Mouse (Mus musculus): ENCODE data around the gene Efcab5.
"Not testable (repeated sequence)": the region's sequence is repeated elsewhere in the genome, so short reads cannot be mapped to it uniquely, and the experiment has no call there.

Gene Efcab5

DNA sequence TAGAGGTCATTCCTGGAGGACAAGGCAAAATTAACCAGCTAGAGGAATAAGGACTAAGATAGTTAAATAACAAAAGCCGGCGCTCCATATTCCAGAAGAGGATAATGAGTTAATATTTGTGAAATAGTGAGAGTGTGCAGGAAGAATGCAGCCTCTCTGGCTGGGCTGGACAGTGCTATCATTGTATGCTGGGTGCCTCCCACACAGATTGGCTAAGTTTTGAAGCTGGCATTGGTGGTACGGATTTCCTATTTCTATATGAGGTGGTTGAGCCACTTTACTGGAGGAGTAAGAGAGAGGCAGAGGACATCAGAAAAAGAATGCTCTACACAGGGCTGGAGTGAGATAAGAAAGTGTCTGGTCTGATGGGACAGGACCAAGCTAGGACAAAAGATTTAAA lies 9.0 kb downstream of the Efcab5 start:
- DNase-seq (ENCODE audit: low spot score in 2 of 2): no peak

DNA sequence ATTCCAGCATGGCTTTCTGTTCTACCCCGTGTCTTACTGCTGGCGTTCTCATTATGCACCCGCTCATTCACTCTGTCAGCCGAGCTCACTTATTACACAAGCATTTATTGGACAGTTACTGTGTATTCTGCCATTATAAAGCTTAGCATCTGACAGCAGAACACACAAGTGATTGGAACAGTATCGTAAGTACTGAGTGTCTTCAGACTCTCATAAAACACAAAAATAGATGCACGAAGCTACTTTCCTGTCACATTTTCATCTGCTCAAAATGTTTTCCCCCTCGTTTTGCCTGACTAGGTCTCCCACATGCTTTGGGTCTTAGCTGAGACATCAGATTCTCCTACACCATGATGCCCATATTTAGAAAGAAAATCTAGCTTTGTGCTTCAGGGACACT lies 14.2 kb downstream of the Efcab5 start:
- no peak for DNase-seq (ENCODE audit: low spot score in 2 of 2)

DNA sequence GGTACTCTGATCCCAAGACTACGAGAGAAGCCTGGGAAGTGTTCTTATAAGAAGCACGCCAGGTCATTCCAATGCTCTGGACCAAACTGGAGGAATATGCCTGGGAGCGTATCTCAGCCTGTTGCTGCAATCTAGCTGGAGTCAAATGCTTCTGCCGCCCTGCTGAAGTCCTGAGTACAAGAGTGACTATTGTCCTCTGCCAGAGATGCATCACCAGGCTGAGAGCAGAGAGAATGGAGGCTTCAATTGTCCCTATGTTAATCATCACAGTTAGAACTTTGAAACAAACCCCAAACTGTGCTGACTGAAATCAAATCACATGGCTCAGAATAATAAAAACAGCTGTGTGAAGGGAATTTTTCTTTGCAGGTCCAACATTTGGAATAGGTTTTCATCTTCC lies 15.0 kb downstream of the Efcab5 start:
- DNase-seq (ENCODE audit: low spot score in 2 of 2): no peak

DNA sequence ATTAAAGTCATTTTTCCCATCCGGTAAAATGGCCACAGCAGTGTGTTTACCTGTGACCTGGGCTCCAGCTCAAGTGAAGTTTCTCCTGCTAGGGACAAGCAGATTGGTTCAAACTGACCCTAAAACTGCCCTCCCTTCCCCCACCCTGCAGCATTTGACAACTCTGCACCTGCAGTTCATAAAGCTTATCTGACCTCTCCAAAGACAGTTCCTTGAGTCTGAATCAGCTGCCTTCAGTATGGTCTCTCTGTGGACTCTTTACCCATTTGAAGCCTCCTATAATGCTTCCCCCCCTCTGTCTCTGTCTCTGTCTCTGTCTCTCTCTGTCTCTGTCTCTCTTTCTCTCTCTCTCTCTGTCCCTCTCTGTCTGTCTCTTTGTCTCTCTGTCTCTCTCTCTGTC lies 28.0 kb downstream of the Efcab5 start:
- DNase-seq (ENCODE audit: low spot score in 2 of 2): no peak

DNA sequence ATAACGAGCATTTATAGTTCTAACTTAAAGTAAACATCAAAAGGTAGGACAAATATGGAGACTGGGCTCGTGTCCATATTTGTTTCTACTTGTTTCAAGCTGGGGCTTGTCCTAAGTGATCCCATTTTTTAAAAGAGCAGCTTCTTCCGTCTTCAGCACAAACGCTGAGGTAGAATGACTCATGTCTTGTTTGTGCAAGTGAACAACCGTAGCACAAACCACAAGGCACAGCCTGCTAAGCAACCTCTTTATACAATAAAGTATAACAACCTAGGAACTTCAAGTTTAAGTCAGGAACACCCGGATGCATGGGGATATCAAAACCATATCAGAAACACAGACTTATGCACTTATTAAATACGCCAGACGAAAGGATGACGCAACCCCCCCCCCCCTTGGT lies 28.4 kb downstream of the Efcab5 start:
- DNase-seq (ENCODE audit: low spot score in 2 of 2): no peak

DNA sequence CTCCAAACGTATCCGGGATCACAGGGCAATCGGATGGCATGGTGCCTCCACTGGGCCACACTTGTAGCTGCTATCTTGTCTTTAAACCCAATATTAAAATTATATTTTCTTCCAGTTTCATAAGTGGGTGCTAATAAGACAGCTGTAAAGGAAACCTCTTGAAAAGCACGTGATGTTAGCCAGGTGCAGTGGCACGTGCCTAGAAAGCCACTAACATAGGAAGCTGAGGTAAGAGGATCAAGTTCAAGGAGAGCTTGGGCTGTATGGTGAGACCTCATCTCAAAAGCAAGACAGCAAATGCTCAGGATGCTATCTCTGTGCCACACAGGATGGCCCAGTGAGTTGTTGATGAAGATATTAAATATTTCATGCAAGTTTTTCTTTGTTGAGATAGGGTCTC lies 34.6 kb downstream of the Efcab5 start:
- DNase-seq (ENCODE audit: low spot score in 2 of 2): no peak

DNA sequence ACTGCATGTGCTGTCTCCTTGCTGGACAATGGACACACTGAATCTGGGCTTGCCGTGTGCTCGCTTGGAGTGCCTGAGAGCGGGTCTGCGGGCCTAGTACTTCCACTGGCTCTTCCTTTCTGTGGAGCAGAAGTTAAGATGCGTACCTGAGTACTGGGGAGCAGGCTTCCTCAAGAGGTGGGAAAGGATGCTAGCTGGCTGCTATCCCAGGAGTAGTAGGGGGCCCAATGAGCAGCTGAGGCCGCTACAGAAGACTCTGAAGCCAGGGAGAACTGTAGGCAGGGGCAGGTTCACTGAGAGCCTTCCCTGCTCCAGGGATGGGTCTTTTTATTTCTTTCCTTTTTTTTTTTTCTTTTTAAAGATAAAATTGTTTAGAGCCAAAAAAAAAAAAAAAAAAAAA lies 38.0 kb downstream of the Efcab5 start:
- no peak for DNase-seq (ENCODE audit: low spot score in 2 of 2)

DNA sequence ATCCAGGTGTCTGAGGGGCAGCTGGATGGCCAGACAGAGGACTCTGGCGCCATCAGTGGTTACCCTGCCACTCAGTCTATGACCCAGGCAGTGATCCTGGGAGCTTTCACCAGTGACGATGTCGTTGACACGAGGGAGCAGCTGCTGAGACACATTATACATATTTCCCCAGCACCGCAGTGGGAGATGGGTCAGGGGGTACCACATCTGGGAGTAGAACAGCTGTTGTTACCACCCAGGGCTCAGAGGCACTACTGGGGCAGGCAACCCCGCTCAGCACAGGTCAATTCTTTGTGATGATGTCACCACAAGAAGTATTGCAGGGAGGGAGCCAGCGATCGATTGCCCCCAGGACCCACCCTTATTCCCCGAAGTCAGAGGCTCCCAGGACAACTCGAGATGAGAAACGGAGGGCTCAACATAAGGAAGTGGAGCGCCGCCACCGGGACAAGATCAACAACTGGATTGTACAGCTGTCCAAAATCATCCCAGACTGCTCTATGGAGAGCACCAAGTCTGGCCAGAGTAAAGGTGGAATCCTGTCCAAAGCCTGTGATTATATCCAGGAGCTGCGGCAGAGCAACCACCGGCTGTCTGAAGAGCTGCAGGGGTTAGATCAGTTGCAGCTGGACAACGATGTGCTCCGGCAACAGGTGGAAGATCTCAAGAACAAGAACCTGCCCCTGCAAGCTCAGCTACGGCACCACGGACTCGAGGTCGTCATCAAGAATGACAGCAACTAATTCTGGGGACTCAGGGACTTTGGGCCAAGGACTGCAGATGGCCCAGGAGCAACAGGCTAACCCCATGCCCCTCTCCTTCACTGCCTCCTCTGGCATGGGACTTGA lies 38.8 kb downstream of the Efcab5 start:
- not testable (repeated sequence) for DNase-seq (ENCODE audit: low spot score in 2 of 2)

DNA sequence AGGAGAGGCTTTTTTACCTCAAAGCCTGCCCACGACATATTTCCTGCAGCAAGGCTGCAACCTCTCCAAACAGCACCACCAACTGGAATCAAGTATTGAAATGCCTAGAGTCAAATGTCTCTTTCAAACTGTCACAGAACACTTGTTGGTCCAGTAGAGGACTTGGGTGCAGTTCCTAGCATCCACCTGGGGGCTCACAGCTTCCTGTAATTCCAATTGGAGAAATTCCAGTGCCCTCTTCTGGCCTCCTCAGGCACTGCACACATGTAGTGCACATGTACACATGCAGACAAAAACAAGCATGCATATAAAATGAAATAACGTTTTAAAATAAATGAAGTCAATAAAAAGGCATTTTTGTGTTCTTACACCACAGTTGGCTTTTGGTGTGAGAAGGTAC lies 40.0 kb downstream of the Efcab5 start:
- no peak for DNase-seq (ENCODE audit: low spot score in 2 of 2)

DNA sequence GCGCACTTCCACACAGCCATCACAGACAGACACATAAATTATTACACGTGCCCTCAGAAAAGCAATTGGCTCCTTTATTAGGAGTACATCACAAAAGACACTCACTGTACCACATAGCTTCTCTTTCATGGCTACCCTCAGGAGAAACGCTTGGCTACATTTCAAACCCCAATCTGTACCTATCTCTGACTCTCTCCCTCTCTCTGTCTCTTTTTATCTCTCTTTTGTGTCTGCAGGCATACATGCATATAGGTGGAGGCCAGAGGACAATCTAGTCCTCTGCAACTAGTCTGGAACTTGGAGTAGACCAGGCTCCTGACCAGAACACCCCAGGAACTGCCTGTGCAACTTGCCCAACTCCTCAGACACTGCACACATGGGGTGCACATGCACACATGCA lies 41.0 kb downstream of the Efcab5 start:
- no peak for DNase-seq (ENCODE audit: low spot score in 2 of 2)

DNA sequence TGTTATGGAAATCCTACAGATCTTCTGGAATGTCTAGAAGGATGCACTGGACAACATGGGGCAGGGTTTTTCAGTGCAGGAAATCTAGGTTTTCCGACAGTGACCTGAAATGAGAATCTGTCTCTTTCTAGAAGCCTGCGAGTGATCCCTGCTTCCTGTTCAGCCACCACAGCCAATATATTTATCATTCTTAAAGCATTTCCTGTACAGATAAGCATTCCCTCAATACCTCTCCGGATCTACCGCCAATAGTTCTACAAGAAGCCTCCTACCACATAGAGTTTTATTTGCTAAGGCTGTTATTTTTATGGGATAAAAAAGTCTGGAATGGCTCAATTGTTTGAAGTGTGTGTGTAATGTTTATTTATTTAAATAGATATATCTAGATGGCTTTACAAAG lies 43.3 kb downstream of the Efcab5 start:
- no peak for DNase-seq (ENCODE audit: low spot score in 2 of 2)

DNA sequence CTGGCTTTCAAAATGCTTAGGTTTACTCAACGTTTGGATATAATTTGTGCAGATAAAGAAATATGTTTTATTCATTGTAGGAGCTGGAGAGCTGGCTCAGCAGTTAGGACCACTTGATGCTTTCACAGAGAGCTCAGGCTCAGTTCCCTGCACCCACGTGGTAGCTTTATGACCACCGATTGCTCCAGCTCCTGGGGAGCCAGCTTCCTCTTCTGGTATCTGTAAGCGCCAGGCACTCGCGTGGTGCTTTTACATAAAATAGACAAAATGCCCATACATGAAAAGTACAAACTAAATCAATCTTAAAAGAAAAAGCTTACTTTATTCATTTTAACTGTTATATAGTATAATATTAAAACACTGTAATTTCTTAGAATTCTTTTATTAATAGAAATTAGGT lies 46.8 kb downstream of the Efcab5 start:
- DNase-seq (ENCODE audit: low spot score in 2 of 2): no peak

DNA sequence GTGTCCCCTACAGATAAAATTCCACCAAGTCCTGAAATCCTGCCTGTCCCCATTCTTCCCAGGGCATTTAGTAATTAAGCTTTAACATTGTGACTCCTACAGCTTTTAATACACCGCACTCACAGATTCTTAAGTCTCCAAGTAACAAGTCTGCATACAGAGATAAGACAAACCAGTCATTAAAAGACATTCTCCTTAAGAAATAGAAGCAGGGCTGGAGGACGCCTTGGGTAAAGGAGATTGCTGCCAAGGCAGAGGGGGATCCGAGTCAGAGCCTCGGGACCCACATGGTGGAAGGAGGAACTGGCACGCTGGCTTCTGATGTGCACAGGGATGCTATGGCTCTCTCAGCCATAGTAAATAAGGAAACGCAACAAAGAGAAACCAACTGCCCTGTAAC lies 48.8 kb downstream of the Efcab5 start:
- no peak for DNase-seq (ENCODE audit: low spot score in 2 of 2)

DNA sequence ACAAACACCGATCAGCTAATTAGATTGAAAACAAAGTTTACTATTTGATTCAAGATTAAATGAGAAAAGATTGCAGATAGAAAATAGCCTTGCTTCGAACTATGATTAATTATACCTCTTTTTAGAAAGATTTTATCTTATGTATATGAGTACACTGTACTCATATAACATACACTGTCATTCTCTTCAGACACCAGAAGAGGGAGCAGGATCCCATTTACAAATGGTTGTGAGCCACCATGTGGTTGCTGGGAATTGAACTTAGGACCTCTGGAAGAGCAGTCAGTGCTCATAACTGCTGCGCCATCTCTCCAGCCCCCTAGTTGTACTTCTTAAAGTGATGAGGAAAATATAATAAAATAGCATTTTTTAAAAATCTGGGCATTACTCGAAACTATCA lies 55.3 kb downstream of the Efcab5 start:
- DNase-seq (ENCODE audit: low spot score in 2 of 2): no peak

DNA sequence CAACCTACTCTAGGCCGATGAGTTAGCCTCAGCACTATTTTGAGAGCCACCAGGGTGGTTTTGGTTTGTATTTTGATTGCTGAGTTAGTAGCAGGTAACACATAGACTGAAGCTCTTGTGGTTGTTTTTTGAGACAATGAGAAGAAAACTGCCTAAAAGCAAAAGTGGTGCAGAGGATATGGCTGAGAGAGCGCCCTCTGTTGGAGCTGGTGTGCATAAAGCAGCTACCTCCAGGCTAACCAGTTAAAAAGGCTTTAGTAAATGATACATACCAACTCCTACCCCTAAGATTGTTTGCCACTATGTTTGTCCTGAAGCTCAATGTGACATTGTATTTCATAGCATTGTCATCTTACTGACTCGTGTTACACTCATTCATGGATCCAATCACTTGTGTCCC lies 56.2 kb downstream of the Efcab5 start:
- peak; percentile 20 to 68 for DNase-seq (ENCODE audit: low spot score in 2 of 2)

DNA sequence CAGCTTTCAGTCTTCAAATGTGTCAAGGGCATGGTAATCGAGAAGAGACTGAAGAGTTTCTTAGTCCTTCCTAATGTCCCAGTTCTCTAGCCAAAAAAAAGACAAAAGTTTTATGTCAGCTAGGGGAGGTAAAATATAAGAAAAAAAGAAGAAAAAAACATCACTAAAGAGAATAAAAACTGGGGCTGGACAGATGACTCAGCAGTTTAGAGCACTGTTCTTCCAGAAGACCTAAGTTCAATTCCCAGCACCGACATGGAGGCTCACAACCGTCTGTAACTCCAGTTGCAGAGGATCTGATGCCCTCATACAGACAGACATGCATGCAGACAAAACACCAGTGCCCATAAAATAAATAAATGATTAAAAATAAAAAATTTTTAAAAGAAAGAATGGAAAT lies 60.2 kb downstream of the Efcab5 start:
- DNase-seq (ENCODE audit: low spot score in 2 of 2): no peak

DNA sequence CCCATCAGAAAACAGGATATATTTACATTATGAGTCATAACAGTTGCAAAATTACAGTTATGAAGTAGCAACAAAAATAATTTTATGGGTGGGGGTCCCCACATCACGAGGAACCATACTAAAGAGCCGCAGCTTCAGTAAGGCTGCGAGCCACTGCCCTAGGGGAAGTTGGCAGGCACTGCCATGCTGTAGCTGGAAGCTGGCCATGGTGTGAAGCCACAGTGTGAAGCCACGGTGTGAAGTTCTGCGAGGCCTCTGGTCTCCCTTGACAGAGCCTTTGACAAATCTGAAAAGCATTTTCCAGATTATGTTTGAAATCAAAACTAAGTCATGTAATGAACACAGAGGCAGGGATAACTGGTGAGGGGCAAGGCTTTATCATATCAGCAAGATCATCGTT lies 77.6 kb downstream of the Efcab5 start:
- no peak for DNase-seq (ENCODE audit: low spot score in 2 of 2)

DNA sequence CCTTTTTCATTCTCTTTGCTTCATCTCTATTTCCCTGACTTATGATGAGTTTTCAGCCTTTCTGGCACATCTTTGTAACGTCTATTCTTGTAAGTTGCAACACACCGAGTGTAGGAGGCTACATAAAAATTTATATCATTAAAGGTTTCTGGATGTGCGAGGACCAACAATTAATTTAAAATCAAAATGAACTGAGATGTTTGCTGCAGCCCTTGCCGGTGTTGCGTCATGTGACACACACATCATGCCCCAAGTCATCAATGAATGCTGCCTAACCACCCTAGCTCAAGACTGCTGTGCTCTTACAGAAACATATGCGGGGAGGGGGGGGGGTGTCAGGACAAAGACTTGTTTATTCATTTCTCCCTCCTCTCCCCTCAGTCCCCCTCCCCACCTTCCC lies 80.3 kb downstream of the Efcab5 start:
- no peak for DNase-seq (ENCODE audit: low spot score in 2 of 2)

DNA sequence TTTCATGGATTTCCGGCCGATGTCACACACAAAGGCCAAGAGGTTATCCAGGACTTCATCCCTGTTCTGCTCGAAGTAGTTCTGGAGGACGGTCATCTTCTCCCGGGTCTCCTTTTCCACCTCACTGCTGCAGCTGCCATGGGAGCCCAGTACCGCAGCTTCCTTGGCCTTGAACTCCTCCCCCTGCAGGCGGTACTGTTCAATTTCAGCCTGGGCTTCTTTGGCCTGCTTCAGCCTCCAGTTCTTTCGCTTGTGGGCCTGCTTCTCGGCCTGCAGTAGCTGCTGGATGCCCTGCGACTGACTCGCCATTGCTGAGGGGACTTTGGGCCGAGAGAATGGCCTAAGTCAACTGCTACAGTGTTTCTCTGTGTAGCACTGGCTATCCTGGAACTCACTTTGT lies 80.9 kb downstream of the Efcab5 start:
- DNase-seq (ENCODE audit: low spot score in 2 of 2): not testable (repeated sequence)

DNA sequence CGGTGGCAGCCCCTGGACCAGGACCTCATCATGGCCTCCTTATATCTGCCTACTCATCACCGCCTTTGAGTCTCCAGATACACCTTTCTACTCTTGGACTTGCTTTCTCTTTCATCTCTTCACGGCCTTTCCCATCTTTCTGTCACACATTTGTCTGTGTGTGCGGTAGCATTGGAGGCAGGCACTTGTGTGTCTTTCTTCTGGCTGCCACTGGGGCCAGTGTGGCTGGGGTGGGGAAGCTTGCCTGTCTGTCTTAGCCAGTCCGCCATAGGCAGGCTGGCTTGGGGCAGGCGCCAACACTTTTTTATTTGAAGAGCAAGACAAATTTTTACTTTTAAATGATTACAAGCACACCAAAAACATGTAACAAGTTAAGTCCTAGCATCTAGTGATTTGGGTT lies 81.8 kb downstream of the Efcab5 start:
- DNase-seq (ENCODE audit: low spot score in 2 of 2): no peak

DNA sequence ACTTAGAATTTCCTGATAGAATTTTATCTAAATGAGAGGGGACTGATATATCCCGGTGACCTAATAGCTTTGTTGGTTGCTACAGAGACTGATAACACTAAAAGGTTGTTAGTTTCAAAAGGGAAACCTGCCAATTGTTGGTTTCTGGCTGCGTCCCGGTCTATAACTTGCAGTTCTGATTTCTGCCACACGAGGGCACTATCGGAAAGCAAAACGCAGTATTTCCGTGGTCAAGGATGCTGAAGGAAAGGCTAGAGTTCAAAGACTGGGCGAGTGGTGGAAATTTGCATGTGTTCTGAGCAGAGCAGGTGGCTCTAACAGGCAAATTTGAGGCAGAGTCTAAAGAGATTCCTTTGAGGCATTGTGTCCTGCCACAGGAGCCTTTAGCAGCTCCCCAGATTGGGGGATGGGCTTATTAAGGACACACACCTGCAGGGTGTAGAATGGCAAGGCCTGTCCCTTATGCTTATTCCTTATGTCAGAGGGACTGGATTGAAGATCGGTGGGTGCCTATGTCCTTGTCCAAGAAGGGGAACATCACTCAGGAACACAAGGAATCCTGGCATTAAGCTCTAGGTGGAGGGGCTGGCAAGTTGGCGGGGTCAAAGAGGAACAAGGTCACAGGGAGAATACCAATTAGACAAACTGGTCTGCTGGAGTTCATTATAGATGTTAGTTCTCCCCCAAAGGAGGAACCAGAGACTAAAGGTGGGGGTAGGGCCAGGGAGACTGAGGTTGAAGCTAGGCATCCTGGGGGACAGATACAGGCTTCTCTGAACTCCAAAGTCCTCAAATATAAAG lies 88.4 kb downstream of the Efcab5 start:
- DNase-seq (ENCODE audit: low spot score in 2 of 2): peak; percentile 77 to 93

DNA sequence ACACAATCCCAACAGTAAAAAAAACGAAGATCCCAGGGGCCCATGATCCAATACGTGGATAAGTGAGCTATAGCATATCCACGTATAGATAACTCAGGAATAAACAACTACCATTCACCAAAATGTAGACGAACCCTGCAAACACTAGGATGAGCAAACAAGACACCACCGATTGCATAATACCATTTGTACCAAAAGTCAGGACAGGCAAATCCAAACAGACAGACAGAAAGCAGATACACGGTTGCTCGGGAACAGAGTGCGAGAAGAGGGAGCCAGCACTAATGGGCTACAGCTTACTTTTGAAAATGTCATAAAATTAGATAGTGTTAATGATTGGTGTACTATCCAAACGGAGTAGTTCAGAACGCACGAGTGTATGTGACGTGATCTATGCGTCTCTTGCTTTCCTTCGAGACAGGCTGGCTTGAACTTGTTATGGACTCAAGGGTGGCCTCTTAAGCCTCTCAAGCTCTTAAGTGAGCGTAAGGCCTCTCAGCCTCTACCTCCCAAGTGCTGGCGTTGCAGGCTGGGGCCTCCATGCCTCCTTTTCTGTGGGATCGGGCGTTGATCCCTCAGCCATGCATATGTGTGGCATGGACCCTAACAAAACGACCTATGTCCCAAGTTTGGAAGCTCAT lies 90.3 kb downstream of the Efcab5 start:
- DNase-seq (ENCODE audit: low spot score in 2 of 2): no peak

DNA sequence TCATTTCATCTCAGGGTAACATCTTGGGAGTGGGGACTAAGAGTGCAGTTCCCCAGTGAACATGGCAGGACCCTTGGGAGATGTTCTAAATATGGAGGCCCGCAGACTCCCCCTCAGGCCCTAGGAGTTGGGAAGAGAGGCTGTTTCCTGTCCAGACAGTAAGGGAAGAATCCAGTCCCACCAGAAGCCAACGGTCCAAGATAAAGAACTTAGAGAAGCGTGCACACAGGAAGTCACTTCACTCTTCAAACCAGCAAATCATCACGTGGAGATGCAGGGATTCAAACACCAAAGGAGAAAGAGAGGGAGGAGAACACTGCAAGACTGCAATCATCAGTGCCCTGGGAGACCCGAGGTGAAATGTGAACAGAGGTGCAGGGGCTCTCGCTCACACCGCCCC lies 91.8 kb downstream of the Efcab5 start:
- no peak for DNase-seq (ENCODE audit: low spot score in 2 of 2)

Measured in spleen, postnatal 4 days (tissue).